Mouse (Mus musculus) C3H10T1/2 (cell line): Measurements from ENCODE around the gene Btbd35f6. TPM values are rescaled to one million over a fixed set of nuclear protein-coding genes. Genes with fewer than 3 reads are reported as not detected.

Experiments used
- polyA plus RNA-seq, 2 experiments: library from polyadenylated mRNA; unstranded; fragments of >200 nt; fragmentation: generic; extraction: Trizol; gene quantifications; one replicate each; pipeline ENCODE4 v1.2.1; 2012; ENCODE audit warnings: missing spikeins in 2 of 2

Btbd35f6 gene
- polyA plus RNA-seq = not detected

GRCm38 (mm10) chrX:33956440-33956839, at the start of gene Btbd35f6:
TSS of gene Btbd35f6 (minus strand) at chrX:33956540.

GRCm38 (mm10) chrX:33986716-33987115, 30.4 kb upstream of the Btbd35f6 start, which contains the start of gene Gm21870:
TSS of gene Gm21870 (minus strand) at chrX:33986816.

Other genes starting within 250 kb of the Btbd35f6 start
- gene Gm21870, start 30.3 kb upstream of the Btbd35f6 start, polyA plus RNA-seq = not detected
- gene Btbd35f9, start 205.0 kb upstream of the Btbd35f6 start, polyA plus RNA-seq = not detected